Mouse (Mus musculus): ENCODE data around the gene Rbm39. TPM values are rescaled to one million over a fixed set of nuclear protein-coding genes. Genes with fewer than 3 reads are reported as not detected.
"Not testable (repeated sequence)": the region's sequence is repeated elsewhere in the genome, so short reads cannot be mapped to it uniquely, and the experiment has no call there.

The Rbm39 gene
- polyA plus RNA-seq, 1 experiment: 643 TPM

DNA sequence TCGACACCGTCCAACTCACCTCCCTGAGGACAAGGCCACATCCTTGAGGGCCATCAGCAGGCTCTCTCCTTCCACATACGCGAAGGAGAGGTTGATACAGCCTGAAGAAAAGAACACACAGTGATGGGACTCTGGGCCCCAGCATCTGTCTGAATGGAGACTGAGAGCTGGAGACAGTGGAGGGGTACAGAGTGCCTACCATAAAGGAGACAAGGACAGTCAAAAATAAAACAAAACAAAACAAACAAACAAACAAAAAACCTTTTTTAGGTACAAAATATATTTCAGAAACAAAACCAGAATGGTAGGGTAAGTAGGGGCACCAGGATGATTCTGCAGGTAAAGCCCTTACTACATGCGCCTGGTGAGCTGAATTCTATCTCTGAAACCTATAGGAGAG, 53.0 kb downstream of the Rbm39 start, which contains the start of gene Gm28036:
Gene Gm28036, minus strand, starts transcription at position 101 of the 400 bp plus-strand sequence.
- Histone ChIP-seq H3K27ac (ENCODE audit: insufficient read depth, low read depth, low read length) (no peak within 1 kb of the TSS), H3K4me3 (ENCODE audit: insufficient read depth, low read depth, low read length) (no peak within 1 kb of the TSS), H3K4me1 (ENCODE audit: control insufficient read depth, insufficient read depth, low read length) (no peaks in the 10 kb centered on the region; the same call in 1 of the 2 replicates)
- WGBS: 96% methylated on average over 5 of the region's 5 CpGs
- TF ChIP-seq CTCF (IDR thresholded peaks at IDR 0.05; ENCODE audit: insufficient read depth, low read depth, low read length) (no peak), POLR2A (IDR thresholded peaks at IDR 0.05; ENCODE audit: insufficient read depth, low read depth, low read length) (no peak)

DNA sequence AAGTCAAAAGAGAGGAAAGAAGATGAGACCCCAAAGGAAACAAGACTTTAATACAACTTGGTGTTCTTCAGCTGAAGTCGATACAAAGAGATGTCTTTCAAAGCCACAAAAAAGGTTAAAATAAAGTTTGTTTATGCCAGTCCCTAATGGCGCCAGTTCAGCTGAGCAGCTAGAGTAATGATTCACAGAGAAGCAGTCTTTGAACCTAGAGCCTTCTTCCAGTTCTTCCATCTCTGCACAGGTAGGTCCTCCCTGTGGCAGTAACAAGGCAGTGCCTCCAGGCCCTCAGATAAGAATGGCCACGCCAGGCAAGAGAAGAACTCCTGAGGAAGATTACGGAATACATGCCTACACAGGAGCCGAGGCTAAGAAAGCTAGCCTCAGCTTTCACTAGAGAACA, 56.3 kb downstream of the Rbm39 start:
- WGBS: 92% methylated on average over 5 of the region's 5 CpGs
- no peaks in the 10 kb centered on the region; the same call in 1 of the 2 replicates for H3K4me1 ChIP-seq (ENCODE audit: control insufficient read depth, insufficient read depth, low read length)
- TF ChIP-seq CTCF (IDR thresholded peaks at IDR 0.05; ENCODE audit: insufficient read depth, low read depth, low read length): no peak
- no peak for TF ChIP-seq POLR2A (IDR thresholded peaks at IDR 0.05; ENCODE audit: insufficient read depth, low read depth, low read length)
- H3K4me3 ChIP-seq (ENCODE audit: insufficient read depth, low read depth, low read length): no peak overlapping the region
- H3K27ac ChIP-seq (ENCODE audit: insufficient read depth, low read depth, low read length): peak overlapping the region; percentile 59

DNA sequence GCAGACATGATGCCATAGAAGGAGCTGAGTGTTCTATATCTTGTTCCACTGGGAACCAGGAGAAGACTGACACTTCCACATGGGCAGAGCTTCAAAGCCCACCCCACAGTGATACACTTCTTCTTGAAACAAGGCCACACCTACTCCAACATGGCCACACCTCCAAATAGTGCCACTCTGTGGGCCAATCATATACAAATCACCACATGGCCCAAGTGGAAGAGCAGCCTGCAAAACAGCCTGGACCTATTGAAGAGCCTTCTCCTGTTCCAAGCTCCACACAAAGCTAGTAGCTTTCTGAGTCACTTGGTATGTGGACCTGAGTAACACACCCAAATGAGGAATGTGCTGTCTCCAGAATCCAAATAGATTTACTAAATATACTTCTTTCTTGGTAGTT, 60.5 kb downstream of the Rbm39 start:
- H3K4me1 ChIP-seq (ENCODE audit: control insufficient read depth, insufficient read depth, low read length): no peaks in the 10 kb centered on the region; the same call in 1 of the 2 replicates
- no peak overlapping the region for H3K27ac ChIP-seq (ENCODE audit: insufficient read depth, low read depth, low read length)
- TF ChIP-seq CTCF (IDR thresholded peaks at IDR 0.05; ENCODE audit: insufficient read depth, low read depth, low read length): no peak
- no peak for TF ChIP-seq POLR2A (IDR thresholded peaks at IDR 0.05; ENCODE audit: insufficient read depth, low read depth, low read length)
- H3K4me3 ChIP-seq (ENCODE audit: insufficient read depth, low read depth, low read length): no peak overlapping the region

DNA sequence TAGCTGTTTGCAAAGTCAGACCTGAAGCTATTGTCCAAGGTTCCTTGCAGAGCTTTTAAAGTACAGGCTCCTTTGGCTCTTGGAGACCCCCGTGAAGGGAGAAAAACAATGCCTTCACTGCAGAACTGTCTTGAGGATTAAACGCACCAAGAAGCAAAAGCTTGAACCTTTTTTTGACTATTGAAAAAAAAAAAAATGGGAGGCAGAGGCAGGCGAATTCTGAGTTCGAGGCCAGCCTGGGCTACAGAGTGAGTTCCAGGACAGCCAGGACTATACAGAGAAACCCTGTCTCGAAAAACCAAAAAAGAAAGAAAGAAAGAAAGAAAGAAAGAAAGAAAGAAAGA, 68.0 kb downstream of the Rbm39 start:
- H3K4me3 ChIP-seq (ENCODE audit: insufficient read depth, low read depth, low read length): peak overlapping the region; percentile 85
- 13% methylated on average over 5 of the region's 5 CpGs for WGBS
- H3K4me1 ChIP-seq (ENCODE audit: control insufficient read depth, insufficient read depth, low read length): not testable (repeated sequence)
- H3K27ac ChIP-seq (ENCODE audit: insufficient read depth, low read depth, low read length): peak overlapping the region; percentile 10; the same call in 1 of the 2 replicates

DNA sequence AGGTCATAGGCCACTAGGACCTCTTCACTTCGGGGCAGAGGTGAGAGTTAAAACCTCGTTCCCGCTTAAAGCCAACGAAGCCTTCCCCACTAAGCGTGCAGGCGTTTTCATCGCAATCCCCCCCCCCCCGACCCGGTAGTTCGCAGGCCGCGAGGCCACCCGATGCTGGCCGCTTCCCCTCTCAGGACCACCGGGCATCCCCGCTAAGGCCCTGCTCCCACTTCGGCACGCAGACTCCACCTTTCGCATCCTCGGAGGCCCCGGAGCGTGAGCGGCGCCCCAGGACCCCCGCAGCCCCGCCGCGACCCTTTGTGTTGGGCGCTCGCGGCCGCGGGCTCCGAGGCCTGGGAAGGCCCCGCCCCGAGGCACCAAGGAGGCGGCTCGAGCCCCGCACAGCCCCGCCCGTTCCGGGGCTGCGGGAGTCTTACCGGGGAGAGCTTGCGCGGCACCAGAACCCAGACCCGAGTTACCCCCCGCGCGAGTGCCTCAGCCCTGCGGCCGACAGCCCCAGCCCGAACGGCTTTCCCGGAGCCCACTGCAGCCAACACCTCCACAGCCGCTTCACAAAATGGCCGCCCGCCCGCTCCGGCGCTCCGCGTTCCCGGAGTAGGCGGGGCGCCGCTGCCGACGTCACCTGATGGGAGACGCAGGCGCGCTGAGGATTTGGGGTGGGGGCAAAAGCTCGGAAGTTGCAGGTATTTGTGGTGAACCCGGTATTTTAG, 68.5 kb downstream of the Rbm39 start, which contains the start of the genes Cpne1 and Rbm12:
Gene Cpne1, minus strand, starts transcription at position 608 of the 722 bp plus-strand sequence.
Gene Rbm12, minus strand, starts transcription at position 621 of the 722 bp plus-strand sequence.
- peak; percentile 92 for TF ChIP-seq POLR2A (IDR thresholded peaks at IDR 0.05; ENCODE audit: insufficient read depth, low read depth, low read length)
- TF ChIP-seq CTCF (IDR thresholded peaks at IDR 0.05; ENCODE audit: insufficient read depth, low read depth, low read length): no peak
- WGBS: under 1% methylated on average over 74 of the region's 74 CpGs
- peaks cover 2% of the 10 kb centered on the region; the same call in 1 of the 2 replicates for H3K4me1 ChIP-seq (ENCODE audit: control insufficient read depth, insufficient read depth, low read length)
- peak within 1 kb of the TSS; percentile 85 for H3K4me3 ChIP-seq (ENCODE audit: insufficient read depth, low read depth, low read length)
- H3K27ac ChIP-seq (ENCODE audit: insufficient read depth, low read depth, low read length): peak within 1 kb of the TSS; percentile 87

DNA sequence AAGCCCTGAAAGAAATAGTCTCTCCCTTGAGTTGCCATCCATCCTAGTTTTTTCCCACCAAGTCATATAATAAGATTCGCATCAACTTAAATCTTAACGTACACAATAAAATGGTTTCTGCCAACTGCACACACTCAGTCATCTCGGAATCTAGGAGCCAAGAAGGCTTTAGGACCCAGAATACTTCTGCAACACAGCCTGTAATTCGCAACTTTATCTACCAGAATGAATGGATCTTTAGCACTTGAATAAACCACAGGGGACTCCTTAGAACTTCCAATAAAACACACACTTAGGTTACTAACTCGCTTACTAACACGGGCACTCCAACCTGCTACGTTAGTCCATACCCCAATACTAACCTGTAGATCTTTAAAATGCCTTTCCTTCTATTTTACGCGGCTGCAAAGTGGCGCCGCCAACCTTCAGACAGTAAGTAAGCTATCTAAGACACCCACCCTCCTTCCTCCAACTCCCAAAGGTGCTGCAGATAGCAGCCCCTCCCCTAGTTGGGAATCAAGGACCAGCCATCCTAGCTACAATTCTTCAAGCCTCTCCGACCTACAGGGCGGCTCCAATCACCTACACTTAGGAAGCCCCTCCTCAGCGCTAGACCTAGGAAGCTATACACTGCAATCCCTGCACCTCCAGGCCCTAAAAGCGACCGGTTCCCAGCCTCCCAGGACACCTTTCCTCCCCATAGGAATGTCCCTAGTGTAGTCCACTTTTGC, 69.2 kb downstream of the Rbm39 start:
- TF ChIP-seq CTCF (IDR thresholded peaks at IDR 0.05; ENCODE audit: insufficient read depth, low read depth, low read length): no peak
- no peak for TF ChIP-seq POLR2A (IDR thresholded peaks at IDR 0.05; ENCODE audit: insufficient read depth, low read depth, low read length)
- H3K4me3 ChIP-seq (ENCODE audit: insufficient read depth, low read depth, low read length): peak overlapping the region; percentile 85
- H3K27ac ChIP-seq (ENCODE audit: insufficient read depth, low read depth, low read length): 0 out of 2 replicates have a peak overlapping the region, but pooled peaks have one; percentile 87
- peaks cover 2% of the 10 kb centered on the region; the same call in 1 of the 2 replicates for H3K4me1 ChIP-seq (ENCODE audit: control insufficient read depth, insufficient read depth, low read length)
- WGBS: under 1% methylated on average over 16 of the region's 16 CpGs

Other genes starting within 250 kb of the Rbm39 start
- 136 TPM in 1 of 2 replicates, not detected in the other for gene Uqcc1, start 249.9 kb downstream of the Rbm39 start, polyA plus RNA-seq (2012; ENCODE audit: insufficient read depth, insufficient read length, low replicate concordance, missing spikeins)
- gene Gm15557, start 239.5 kb downstream of the Rbm39 start, polyA plus RNA-seq (2012; ENCODE audit: insufficient read depth, insufficient read length, low replicate concordance, missing spikeins): not detected in 2 replicates
- not detected in 2 replicates for gene Gdf5, start 234.9 kb downstream of the Rbm39 start, polyA plus RNA-seq (2012; ENCODE audit: insufficient read depth, insufficient read length, low replicate concordance, missing spikeins)
- not detected in 2 replicates for gene Cep250, start 223.8 kb downstream of the Rbm39 start, polyA plus RNA-seq (2012; ENCODE audit: insufficient read depth, insufficient read length, low replicate concordance, missing spikeins)
- not detected in 2 replicates for gene 6430550D23Rik, start 172.3 kb downstream of the Rbm39 start, polyA plus RNA-seq (2012; ENCODE audit: insufficient read depth, insufficient read length, low replicate concordance, missing spikeins)
- not detected in 2 replicates for gene Ergic3, start 172.2 kb downstream of the Rbm39 start, polyA plus RNA-seq (2012; ENCODE audit: insufficient read depth, insufficient read length, low replicate concordance, missing spikeins)
- not detected in 2 replicates for gene Fer1l4, start 127.3 kb downstream of the Rbm39 start, polyA plus RNA-seq (2012; ENCODE audit: insufficient read depth, insufficient read length, low replicate concordance, missing spikeins)
- not detected in 2 replicates for gene Spag4, start 115.1 kb downstream of the Rbm39 start, polyA plus RNA-seq (2012; ENCODE audit: insufficient read depth, insufficient read length, low replicate concordance, missing spikeins)
- gene Cpne1, start 68.3 kb downstream of the Rbm39 start, polyA plus RNA-seq (2012; ENCODE audit: insufficient read depth, insufficient read length, low replicate concordance, missing spikeins): not detected in 2 replicates
- gene Rbm12, start 68.3 kb downstream of the Rbm39 start, polyA plus RNA-seq (2012; ENCODE audit: insufficient read depth, insufficient read length, low replicate concordance, missing spikeins): 391 TPM in 1 of 2 replicates, not detected in the other
- not detected in 2 replicates for gene Gm28036, start 53.1 kb downstream of the Rbm39 start, polyA plus RNA-seq (2012; ENCODE audit: insufficient read depth, insufficient read length, low replicate concordance, missing spikeins)
- not detected in 2 replicates for gene Romo1, start 36.2 kb downstream of the Rbm39 start, polyA plus RNA-seq (2012; ENCODE audit: insufficient read depth, insufficient read length, low replicate concordance, missing spikeins)
- not detected in 2 replicates for gene Nfs1, start 36.1 kb downstream of the Rbm39 start, polyA plus RNA-seq (2012; ENCODE audit: insufficient read depth, insufficient read length, low replicate concordance, missing spikeins)
- gene Phf20, start 16.2 kb upstream of the Rbm39 start, polyA plus RNA-seq (2012; ENCODE audit: insufficient read depth, insufficient read length, low replicate concordance, missing spikeins): 586 TPM in 1 of 2 replicates, not detected in the other
- gene Cnbd2, start 132.1 kb upstream of the Rbm39 start, polyA plus RNA-seq (2012; ENCODE audit: insufficient read depth, insufficient read length, low replicate concordance, missing spikeins): not detected in 2 replicates
- not detected in 2 replicates for gene Scand1, start 132.5 kb upstream of the Rbm39 start, polyA plus RNA-seq (2012; ENCODE audit: insufficient read depth, insufficient read length, low replicate concordance, missing spikeins)
- gene Epb41l1, start 240.7 kb upstream of the Rbm39 start, polyA plus RNA-seq (2012; ENCODE audit: insufficient read depth, insufficient read length, low replicate concordance, missing spikeins): 51.4 and 207 TPM in 2 replicates

All from olfactory bulb, adult 2 months (tissue).